Mouse (Mus musculus): Measurements from ENCODE around the gene Pgr.

The Pgr gene

GRCm38 (mm10) chr9:8899616-8900202 lies at the start of gene Pgr:
TSS of gene Pgr (plus strand) at chr9:8899833.
- in situ Hi-C loops (cut with MboI, MseI): no loop called here

- in situ Hi-C loops (cut with MboI, MseI): no loop called here
Observed at GRCm38 (mm10) chr9:8857455-8857854, 42.2 kb upstream of the Pgr start.

- in situ Hi-C loops (cut with MboI, MseI): no loop called here
Observed at GRCm38 (mm10) chr9:8868511-8868910, 31.1 kb upstream of the Pgr start.

- in situ Hi-C loops (cut with MboI, MseI): no loop called here
Observed at GRCm38 (mm10) chr9:8895205-8895604, 4.4 kb upstream of the Pgr start.

- in situ Hi-C loops (cut with MboI, MseI): no loop called here
Observed at GRCm38 (mm10) chr9:8900203-8901012, 775 bp downstream of the Pgr start.

- in situ Hi-C loops (cut with MboI, MseI): no loop called here
Observed at GRCm38 (mm10) chr9:8901013-8901646, 1.5 kb downstream of the Pgr start.

- in situ Hi-C loops (cut with MboI, MseI): no loop called here
Observed at GRCm38 (mm10) chr9:8901647-8902131, 2.1 kb downstream of the Pgr start.

GRCm38 (mm10) chr9:8902277-8902676 lies 2.6 kb downstream of the Pgr start:
- in situ Hi-C loops (cut with MboI, MseI): no loop called here

GRCm38 (mm10) chr9:8927561-8927960 lies 27.9 kb downstream of the Pgr start:
- in situ Hi-C loops (cut with MboI, MseI): no loop called here

GRCm38 (mm10) chr9:8937753-8938152 lies 38.1 kb downstream of the Pgr start:
- in situ Hi-C loops (cut with MboI, MseI): no loop called here

- in situ Hi-C loops (cut with MboI, MseI): no loop called here
Observed at GRCm38 (mm10) chr9:8953306-8953705, 53.7 kb downstream of the Pgr start.

- in situ Hi-C loops (cut with MboI, MseI): loop anchor here in 1 of 2 experiments (5.0 kb wide), 1 partner anchor 267 kb away; no protein-coding TSS in a partner anchor
Observed at GRCm38 (mm10) chr9:8964512-8965133, 65.0 kb downstream of the Pgr start.

- in situ Hi-C loops (cut with MboI, MseI): no loop called here
Observed at GRCm38 (mm10) chr9:8970240-8970639, 70.6 kb downstream of the Pgr start.

GRCm38 (mm10) chr9:8971491-8971890 lies 71.9 kb downstream of the Pgr start, which contains the start of gene Gm16485:
TSS of gene Gm16485 (plus strand) at chr9:8971791.
- in situ Hi-C loops (cut with MboI, MseI): no loop called here

- in situ Hi-C loops (cut with MboI, MseI): no loop called here
Observed at GRCm38 (mm10) chr9:8977775-8978174, 78.1 kb downstream of the Pgr start.

GRCm38 (mm10) chr9:8982315-8982714 lies 82.7 kb downstream of the Pgr start:
- in situ Hi-C loops (cut with MboI, MseI): no loop called here

GRCm38 (mm10) chr9:8996494-8996893 lies 96.9 kb downstream of the Pgr start:
- in situ Hi-C loops (cut with MboI, MseI): no loop called here

- in situ Hi-C loops (cut with MboI, MseI): no loop called here
Observed at GRCm38 (mm10) chr9:9001170-9001569, 101.5 kb downstream of the Pgr start.

GRCm38 (mm10) chr9:9015108-9015507 lies 115.5 kb downstream of the Pgr start:
- in situ Hi-C loops (cut with MboI, MseI): no loop called here

Measured in T-helper 17 cell (primary cell).